Mouse (Mus musculus): ENCODE results near the gene Olfr332.
"Not testable (repeated sequence)": the region's sequence is repeated elsewhere in the genome, so short reads cannot be mapped to it uniquely, and the experiment has no call there.

Olfr332 gene

GRCm38 (mm10) chr11:58492455-58492854, at the start of gene Olfr332:
Gene Olfr332 (minus strand): TSS chr11:58492555.
- no peak for DNase-seq

GRCm38 (mm10) chr11:58534736-58535135, 42.4 kb upstream of the Olfr332 start, which contains the start of gene Olfr330:
Gene Olfr330 (minus strand): TSS chr11:58534836.
- DNase-seq: not testable (repeated sequence)

GRCm38 (mm10) chr11:58519756-58520155, 27.4 kb upstream of the Olfr332 start:
- not testable (repeated sequence) for DNase-seq

- not testable (repeated sequence) for DNase-seq
Observed at GRCm38 (mm10) chr11:58518916-58519315, 26.6 kb upstream of the Olfr332 start.

GRCm38 (mm10) chr11:58509058-58509457, 16.7 kb upstream of the Olfr332 start:
- DNase-seq: not testable (repeated sequence)

- not testable (repeated sequence) for DNase-seq
Observed at GRCm38 (mm10) chr11:58502472-58502871, 10.1 kb upstream of the Olfr332 start, which contains the start of gene Olfr331. Gene Olfr331 (minus strand): TSS chr11:58502572.

GRCm38 (mm10) chr11:58499290-58499689, 6.9 kb upstream of the Olfr332 start:
- DNase-seq: no peak

- no peak for DNase-seq
Observed at GRCm38 (mm10) chr11:58498761-58499160, 6.4 kb upstream of the Olfr332 start.

GRCm38 (mm10) chr11:58462170-58462569, 30.2 kb downstream of the Olfr332 start, which contains the start of gene Olfr30:
Gene Olfr30 (minus strand): TSS chr11:58462270.
- DNase-seq: no peak

GRCm38 (mm10) chr11:58453592-58453991, 38.8 kb downstream of the Olfr332 start:
- no peak for DNase-seq

- no peak for DNase-seq
Observed at GRCm38 (mm10) chr11:58452759-58453158, 39.6 kb downstream of the Olfr332 start, which contains the start of gene Lypd9. Gene Lypd9 (minus strand): TSS chr11:58452923.
